Comparison of ENCODE assay signal across 8 mouse cellular contexts in the genomic region with DNA sequence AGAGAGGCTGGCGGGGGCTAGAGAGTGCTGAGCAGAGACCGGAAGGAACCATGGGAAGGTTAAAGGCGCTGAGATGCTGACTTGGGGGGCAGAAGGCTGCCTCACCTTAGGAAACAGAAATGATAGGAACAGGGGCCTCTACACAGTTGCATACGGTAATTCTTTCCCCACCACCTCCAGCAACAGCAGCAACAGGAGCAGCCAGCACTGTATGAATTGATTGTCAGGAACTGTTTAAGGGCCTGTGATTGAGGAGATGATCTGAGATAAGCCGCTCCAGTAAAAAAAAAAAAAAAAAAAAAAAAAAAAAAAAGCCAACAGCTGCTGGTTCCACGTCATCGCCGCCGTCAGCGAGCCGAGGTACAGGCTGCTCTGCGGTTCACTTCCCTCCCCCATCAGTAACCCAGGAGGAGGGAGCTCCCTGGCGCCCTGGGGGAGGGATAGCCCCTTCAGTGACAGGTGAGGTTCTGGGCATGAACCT.
DNase-seq lines count a peak whose midpoint lies in the region; ATAC-seq and TF ChIP-seq lines count a peak whose summit lies in the region.

No protein-coding gene starts in this region.

- no peak for DNase-seq in kidney, adult 9 months
- DNase-seq in embryo, embryonic 11.5 days (ENCODE audit: low read depth, low spot score), result peak; percentile 22
- peak; percentile 65 for DNase-seq in intestine, embryonic 14.5 days (ENCODE audit: low spot score)
- peak; percentile 48 for DNase-seq in stomach, postnatal 0 days (ENCODE audit: low spot score)
- DNase-seq in urinary bladder, adult 18-20 months (ENCODE audit: low spot score in 2 of 2), result no peak

- H3K27me3 ChIP-seq in kidney, embryonic 16.5 days (ENCODE audit: insufficient read depth, low read length), result peaks cover 7% of the 10 kb centered on the region
- H3K27me3 ChIP-seq in intestine, embryonic 14.5 days (replicated peaks; ENCODE audit: control insufficient read depth, insufficient read depth, low read length), result no peaks in the 10 kb centered on the region
- H3K27me3 ChIP-seq in limb, embryonic 13.5 days, result peaks cover 49% of the 10 kb centered on the region
- H3K27me3 ChIP-seq in midbrain, embryonic 15.5 days (replicated peaks), result peaks cover 16% of the 10 kb centered on the region; the same call in 1 of the 2 replicates
- no peaks in the 10 kb centered on the region for H3K27me3 ChIP-seq in stomach, postnatal 0 days (ENCODE audit: control insufficient read depth, insufficient read depth, low read length)

- WGBS in kidney, embryonic 16.5 days, result under 1% methylated on average over 13 of the region's 13 CpGs
- WGBS in intestine, embryonic 14.5 days, result under 1% methylated on average over 13 of the region's 13 CpGs
- under 1% methylated on average over 13 of the region's 13 CpGs for WGBS in limb, embryonic 13.5 days
- 2% methylated on average over 13 of the region's 13 CpGs for WGBS in midbrain, embryonic 15.5 days
- WGBS in stomach, postnatal 0 days, result 4% methylated on average over 12 of the region's 13 CpGs

- no peak overlapping the region for H3K9ac ChIP-seq in kidney, embryonic 16.5 days (replicated peaks; ENCODE audit: low read length)
- H3K9ac ChIP-seq in intestine, embryonic 14.5 days (ENCODE audit: low read length), result no peak overlapping the region
- 0 out of 2 replicates have a peak overlapping the region, but pooled peaks have one; percentile 45 for H3K9ac ChIP-seq in limb, embryonic 13.5 days
- H3K9ac ChIP-seq in midbrain, embryonic 15.5 days, result peak overlapping the region; percentile 36
- H3K9ac ChIP-seq in stomach, postnatal 0 days (ENCODE audit: low read length), result no peak overlapping the region

- H3K27ac ChIP-seq in kidney, embryonic 16.5 days (ENCODE audit: low read length), result no peak overlapping the region
- no peak overlapping the region for H3K27ac ChIP-seq in intestine, embryonic 14.5 days (ENCODE audit: low read depth)
- no peak overlapping the region for H3K27ac ChIP-seq in limb, embryonic 13.5 days
- H3K27ac ChIP-seq in midbrain, embryonic 15.5 days, result peak overlapping the region; percentile 59
- H3K27ac ChIP-seq in stomach, postnatal 0 days (replicated peaks), result no peak overlapping the region

- H3K4me2 ChIP-seq in kidney, embryonic 16.5 days (replicated peaks; ENCODE audit: low read depth, low read length), result peak overlapping the region; percentile 55
- H3K4me2 ChIP-seq in intestine, embryonic 14.5 days (ENCODE audit: low read length), result peak overlapping the region; percentile 51
- H3K4me2 ChIP-seq in limb, embryonic 13.5 days (replicated peaks), result peak overlapping the region; percentile 66
- peak overlapping the region; percentile 71 for H3K4me2 ChIP-seq in midbrain, embryonic 15.5 days
- H3K4me2 ChIP-seq in stomach, postnatal 0 days (replicated peaks; ENCODE audit: low read depth), result peak overlapping the region; percentile 37

- TF ChIP-seq EP300 in stomach, postnatal 0 days (optimal IDR thresholded peaks at IDR 0.05), result no peak

- no peak for TF ChIP-seq CTCF in stomach, postnatal 0 days (IDR thresholded peaks at IDR 0.05; ENCODE audit: low read depth)

- peak overlapping the region; percentile 33 for H3K4me3 ChIP-seq in kidney, embryonic 16.5 days (ENCODE audit: low read length)
- peak overlapping the region; percentile 20; the same call in 1 of the 2 replicates for H3K4me3 ChIP-seq in intestine, embryonic 14.5 days (ENCODE audit: low read depth, low read length)
- peak overlapping the region; percentile 31 for H3K4me3 ChIP-seq in limb, embryonic 13.5 days
- H3K4me3 ChIP-seq in midbrain, embryonic 15.5 days, result peak overlapping the region; percentile 36
- H3K4me3 ChIP-seq in stomach, postnatal 0 days (ENCODE audit: low read depth, low read length), result no peak overlapping the region

- peaks cover 20% of the 10 kb centered on the region for H3K4me1 ChIP-seq in kidney, embryonic 16.5 days (ENCODE audit: insufficient read depth, low read length)
- peaks cover 13% of the 10 kb centered on the region for H3K4me1 ChIP-seq in intestine, embryonic 14.5 days (replicated peaks; ENCODE audit: control insufficient read depth, insufficient read depth, low read length)
- peaks cover 18% of the 10 kb centered on the region for H3K4me1 ChIP-seq in limb, embryonic 13.5 days
- H3K4me1 ChIP-seq in midbrain, embryonic 15.5 days, result peaks cover 16% of the 10 kb centered on the region
- no peaks in the 10 kb centered on the region for H3K4me1 ChIP-seq in stomach, postnatal 0 days (replicated peaks; ENCODE audit: control insufficient read depth, insufficient read depth)

- H3K36me3 ChIP-seq in kidney, embryonic 16.5 days (ENCODE audit: insufficient read depth, low read length), result no peaks in the 10 kb centered on the region
- no peaks in the 10 kb centered on the region for H3K36me3 ChIP-seq in intestine, embryonic 14.5 days (ENCODE audit: control insufficient read depth, insufficient read depth, low read length)
- H3K36me3 ChIP-seq in limb, embryonic 13.5 days, result no peaks in the 10 kb centered on the region
- no peaks in the 10 kb centered on the region for H3K36me3 ChIP-seq in midbrain, embryonic 15.5 days (replicated peaks)
- H3K36me3 ChIP-seq in stomach, postnatal 0 days (ENCODE audit: control insufficient read depth, insufficient read depth, low read length), result no peaks in the 10 kb centered on the region

- peak; percentile 50; the same call in 1 of the 2 replicates for ATAC-seq in kidney, embryonic 16.5 days (ENCODE audit: low FRiP score, low TSS enrichment)
- ATAC-seq in intestine, embryonic 14.5 days (replicated peaks; ENCODE audit: low FRiP score, low TSS enrichment, low read depth), result 0 out of 2 replicates have a peak, but pooled peaks have one; percentile 41
- ATAC-seq in limb, embryonic 13.5 days (ENCODE audit: low FRiP score, low read depth), result peak; percentile 57; the same call in 1 of the 2 replicates
- peak; percentile 74 for ATAC-seq in midbrain, embryonic 15.5 days (replicated peaks)
- ATAC-seq in stomach, postnatal 0 days (ENCODE audit: low FRiP score, low TSS enrichment), result peak; percentile 62; the same call in 1 of the 2 replicates

- no peaks in the 10 kb centered on the region for H3K9me3 ChIP-seq in kidney, embryonic 16.5 days (ENCODE audit: low read length)
- H3K9me3 ChIP-seq in intestine, embryonic 14.5 days (ENCODE audit: control insufficient read depth, low read length), result no peaks in the 10 kb centered on the region
- peaks cover 4% of the 10 kb centered on the region for H3K9me3 ChIP-seq in limb, embryonic 13.5 days
- H3K9me3 ChIP-seq in midbrain, embryonic 15.5 days, result no peaks in the 10 kb centered on the region
- no peaks in the 10 kb centered on the region for H3K9me3 ChIP-seq in stomach, postnatal 0 days (ENCODE audit: control insufficient read depth, low read length)

Comparison
In these comparisons a context has a peak if more than half of its experiments do, and no peak if none do; other contexts are left out.
1. H3K9ac ChIP-seq: peak in limb, embryonic 13.5 days (single experiment) and midbrain, embryonic 15.5 days (single experiment); none in kidney, embryonic 16.5 days (single experiment), intestine, embryonic 14.5 days (single experiment) and stomach, postnatal 0 days (single experiment).
2. DNase-seq: peak in embryo, embryonic 11.5 days (single experiment), intestine, embryonic 14.5 days (single experiment) and stomach, postnatal 0 days (single experiment); none in kidney, adult 9 months (single experiment) and urinary bladder, adult 18-20 months (0 of 2).
3. Peak in every context shown above with its lines, with median percentiles within 50 percentile points of each other: ATAC-seq and H3K4me2 ChIP-seq.